Mouse (Mus musculus): ENCODE results near the gene Epb41. TPM values are rescaled to one million over a fixed set of nuclear protein-coding genes. Genes with fewer than 3 reads are reported as not detected.

Gene Epb41
- polyA plus RNA-seq, 1 experiment from 2014 or later = 122 TPM

GRCm38 (mm10) chr4:131940846-131941245 is 134.3 kb downstream of the Epb41 start:
- no peak for DNase-seq (ENCODE audit: low spot score)
- H3K27me3 ChIP-seq (ENCODE audit: low read depth, poor library complexity, severe bottlenecking) = no peaks in the 10 kb centered on the region
- H3K4me1 ChIP-seq = peaks cover 11% of the 10 kb centered on the region
- no peak overlapping the region for H3K4me3 ChIP-seq
- no peak overlapping the region for H3K27ac ChIP-seq
- 96% methylated on average over 4 of the region's 4 CpGs for WGBS
- peaks cover 68% of the 10 kb centered on the region for H3K36me3 ChIP-seq
- H3K9me3 ChIP-seq (replicated peaks) = no peaks in the 10 kb centered on the region

GRCm38 (mm10) chr4:131939459-131939858 is 135.7 kb downstream of the Epb41 start:
- peaks cover 11% of the 10 kb centered on the region for H3K4me1 ChIP-seq
- H3K9me3 ChIP-seq (replicated peaks) = no peaks in the 10 kb centered on the region
- H3K4me3 ChIP-seq = no peak overlapping the region
- DNase-seq (ENCODE audit: low spot score) = no peak
- H3K36me3 ChIP-seq = peaks cover 74% of the 10 kb centered on the region
- WGBS = 91% methylated on average over 2 of the region's 2 CpGs
- no peak overlapping the region for H3K27ac ChIP-seq
- no peaks in the 10 kb centered on the region for H3K27me3 ChIP-seq (ENCODE audit: low read depth, poor library complexity, severe bottlenecking)

DNA sequence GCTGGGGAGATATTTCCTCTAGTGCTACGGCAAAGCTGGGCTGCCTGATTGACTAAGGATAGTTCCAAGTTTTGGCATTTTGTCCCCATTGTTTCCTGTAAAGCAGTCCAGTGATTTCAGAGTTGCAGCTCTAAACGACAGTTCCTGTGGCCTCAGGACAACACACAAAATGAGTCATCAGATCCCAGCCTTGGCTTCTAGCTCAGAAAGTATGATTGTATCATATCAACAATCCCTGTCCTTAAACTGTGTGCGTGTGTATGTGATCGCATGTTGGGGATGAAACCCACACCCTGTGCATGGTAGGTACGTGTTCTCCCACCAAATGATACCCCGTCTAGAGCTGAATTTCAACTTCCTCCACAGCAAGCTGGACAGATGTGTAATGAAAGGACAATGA is 146.0 kb downstream of the Epb41 start:
- peaks cover 34% of the 10 kb centered on the region for H3K4me1 ChIP-seq
- no peak for DNase-seq (ENCODE audit: low spot score)
- 93% methylated on average over 6 of the region's 6 CpGs for WGBS
- peaks cover 98% of the 10 kb centered on the region for H3K36me3 ChIP-seq
- H3K27me3 ChIP-seq (ENCODE audit: low read depth, poor library complexity, severe bottlenecking) = peaks cover under 1% of the 10 kb centered on the region; the same call in 1 of the 2 replicates
- no peak overlapping the region for H3K4me3 ChIP-seq
- no peaks in the 10 kb centered on the region for H3K9me3 ChIP-seq (replicated peaks)
- H3K27ac ChIP-seq = no peak overlapping the region

DNA sequence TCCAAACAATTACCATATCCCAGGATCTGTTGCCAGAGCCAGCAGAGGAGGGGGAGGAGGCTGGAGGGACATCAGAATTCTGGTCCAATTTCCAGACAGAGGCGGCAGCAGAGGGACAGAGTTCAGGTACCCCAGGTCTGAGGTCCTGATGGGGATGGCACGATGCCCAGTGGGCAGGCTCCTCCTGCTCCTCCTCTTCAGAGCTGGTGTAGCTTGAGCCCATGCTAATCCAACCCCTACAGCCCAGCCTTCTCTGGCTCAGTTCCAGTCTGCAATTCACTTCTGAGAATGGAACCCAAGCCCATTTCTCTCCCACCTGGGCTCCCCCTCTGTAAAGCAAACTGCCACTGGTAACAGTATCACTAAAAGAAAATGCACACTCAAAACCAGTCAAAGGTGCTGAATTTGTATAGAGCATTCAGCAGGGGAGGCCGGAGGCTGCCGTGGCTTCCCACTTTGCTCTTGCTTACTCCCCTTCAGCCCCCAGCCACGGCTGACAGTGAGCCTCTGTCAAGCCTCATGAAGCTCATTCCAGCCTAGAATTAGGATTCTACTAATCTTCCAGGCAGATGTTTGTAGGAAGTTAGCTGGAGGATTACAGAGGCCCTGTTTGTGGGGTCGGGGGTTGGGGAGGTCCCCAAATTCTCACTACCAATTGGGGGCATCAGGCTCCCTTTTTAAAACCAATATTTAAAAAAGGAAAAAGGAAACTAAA is 150.9 kb downstream of the Epb41 start:
- WGBS = 75% methylated on average over 6 of the region's 6 CpGs
- H3K36me3 ChIP-seq = peaks cover 69% of the 10 kb centered on the region
- DNase-seq (ENCODE audit: low spot score) = no peak
- no peaks in the 10 kb centered on the region for H3K9me3 ChIP-seq (replicated peaks)
- H3K4me3 ChIP-seq = no peak overlapping the region
- peaks cover 38% of the 10 kb centered on the region for H3K27me3 ChIP-seq (ENCODE audit: low read depth, poor library complexity, severe bottlenecking)
- no peak overlapping the region for H3K27ac ChIP-seq
- H3K4me1 ChIP-seq = peaks cover 76% of the 10 kb centered on the region

- DNase-seq (ENCODE audit: low spot score) = no peak
- peak overlapping the region; percentile 75 for H3K4me3 ChIP-seq
- H3K4me1 ChIP-seq = peaks cover 87% of the 10 kb centered on the region
- WGBS = 51% methylated on average over 15 of the region's 15 CpGs
- peak overlapping the region; percentile 97 for H3K27ac ChIP-seq
- peaks cover 43% of the 10 kb centered on the region for H3K27me3 ChIP-seq (ENCODE audit: low read depth, poor library complexity, severe bottlenecking)
- peaks cover 50% of the 10 kb centered on the region for H3K36me3 ChIP-seq
- no peaks in the 10 kb centered on the region for H3K9me3 ChIP-seq (replicated peaks)
Observed at GRCm38 (mm10) chr4:131922404-131922803, 152.7 kb downstream of the Epb41 start.

DNA sequence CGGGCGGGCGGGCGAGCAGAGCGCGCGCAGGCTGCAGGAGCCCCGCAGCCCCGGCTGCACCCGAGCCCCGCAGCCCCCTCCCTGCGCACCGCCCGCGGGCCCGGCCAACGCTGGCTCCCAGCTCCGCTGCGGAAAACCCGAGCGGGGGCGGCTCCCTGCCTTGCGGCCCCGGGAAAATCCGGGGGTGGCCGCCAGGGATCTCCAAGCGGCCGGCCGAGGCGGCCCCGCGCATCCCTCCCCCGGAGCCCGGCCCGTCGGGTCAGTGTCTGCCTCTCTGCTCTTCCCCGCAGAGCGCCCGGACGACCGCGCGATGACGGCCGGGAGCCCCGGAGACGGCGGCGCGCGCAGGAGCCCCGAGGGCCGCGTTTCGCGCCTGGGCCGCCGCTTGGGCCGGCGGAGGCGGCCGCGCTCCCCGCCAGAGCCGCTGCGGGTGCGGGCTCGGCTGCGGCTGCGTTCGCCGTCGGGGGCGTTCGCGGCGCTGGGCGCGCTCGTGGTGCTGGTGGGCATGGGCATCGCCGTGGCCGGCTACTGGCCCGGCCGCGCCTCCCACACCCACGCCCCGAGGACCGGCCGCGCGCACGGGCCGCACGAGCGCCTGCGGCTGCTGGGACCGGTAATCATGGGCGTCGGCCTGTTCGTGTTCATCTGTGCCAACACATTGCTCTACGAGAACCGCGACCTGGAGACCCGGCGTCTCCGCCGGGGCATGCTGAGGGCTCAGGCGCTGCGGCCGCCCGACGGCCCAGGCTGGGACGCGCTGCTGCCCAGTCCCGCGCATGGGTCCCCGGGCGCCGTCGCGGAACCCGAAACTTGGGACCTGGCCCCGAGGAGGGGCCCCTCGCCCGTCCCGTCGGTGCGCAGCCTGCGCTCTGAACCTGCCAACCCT is 153.4 kb downstream of the Epb41 start, which contains the start of gene Tmem200b:
TSS of gene Tmem200b (plus strand) at position 311 of the 886 bp plus-strand sequence.
- WGBS = 1% methylated on average over 129 of the region's 130 CpGs
- DNase-seq (ENCODE audit: low spot score) = peak; percentile 59
- H3K27me3 ChIP-seq (ENCODE audit: low read depth, poor library complexity, severe bottlenecking) = peaks cover 50% of the 10 kb centered on the region
- H3K27ac ChIP-seq = peak within 1 kb of the TSS; percentile 97
- H3K4me3 ChIP-seq = peak within 1 kb of the TSS; percentile 75
- peaks cover 89% of the 10 kb centered on the region for H3K4me1 ChIP-seq
- H3K36me3 ChIP-seq = peaks cover 43% of the 10 kb centered on the region
- no peaks in the 10 kb centered on the region for H3K9me3 ChIP-seq (replicated peaks)

GRCm38 (mm10) chr4:131920595-131921351 is 154.3 kb downstream of the Epb41 start:
- Histone ChIP-seq H3K4me3 (peak overlapping the region; percentile 75), H3K27ac (peak overlapping the region; percentile 97), H3K9me3 (replicated peaks) (no peaks in the 10 kb centered on the region), H3K4me1 (peaks cover 89% of the 10 kb centered on the region), H3K27me3 (ENCODE audit: low read depth, poor library complexity, severe bottlenecking) (peaks cover 57% of the 10 kb centered on the region), H3K36me3 (peaks cover 34% of the 10 kb centered on the region)
- DNase-seq (ENCODE audit: low spot score) = peak; percentile 87
- under 1% methylated on average over 57 of the region's 76 CpGs for WGBS

DNA sequence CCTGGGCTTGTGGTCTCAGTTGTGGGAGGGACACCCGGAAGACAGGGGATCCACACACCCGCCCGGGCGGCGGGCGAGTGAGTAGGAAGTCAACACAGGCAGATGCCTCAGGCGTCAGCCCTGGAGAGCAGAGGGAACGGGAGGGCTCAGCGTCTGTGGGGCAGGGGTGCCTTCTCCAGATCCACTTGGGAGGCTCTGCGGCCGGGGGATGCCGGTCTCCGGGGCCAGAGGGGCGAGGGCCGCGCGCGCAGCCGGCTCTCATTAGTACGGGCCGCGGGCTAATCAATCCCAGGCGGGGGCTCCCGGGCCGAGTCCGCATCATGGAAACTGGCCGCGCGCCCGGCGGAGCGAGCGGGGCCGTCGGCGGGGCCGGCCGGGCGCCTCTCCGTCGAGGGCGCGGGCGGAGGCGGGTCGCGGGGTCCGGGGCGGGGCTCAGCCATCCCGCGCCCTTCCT is 155.0 kb downstream of the Epb41 start:
- 2% methylated on average over 50 of the region's 51 CpGs for WGBS
- H3K27me3 ChIP-seq (ENCODE audit: low read depth, poor library complexity, severe bottlenecking) = peaks cover 62% of the 10 kb centered on the region

GRCm38 (mm10) chr4:131919506-131920140 is 155.5 kb downstream of the Epb41 start:
- 4% methylated on average over 15 of the region's 15 CpGs for WGBS
- peaks cover 89% of the 10 kb centered on the region for H3K4me1 ChIP-seq
- H3K27ac ChIP-seq = peak overlapping the region; percentile 97
- H3K27me3 ChIP-seq (ENCODE audit: low read depth, poor library complexity, severe bottlenecking) = peaks cover 62% of the 10 kb centered on the region
- peaks cover 22% of the 10 kb centered on the region for H3K36me3 ChIP-seq
- DNase-seq (ENCODE audit: low spot score) = peak; percentile 66
- H3K4me3 ChIP-seq = peak overlapping the region; percentile 75
- no peaks in the 10 kb centered on the region for H3K9me3 ChIP-seq (replicated peaks)

More for the DNA sequence above, 155.0 kb downstream of the Epb41 start:
- H3K36me3 ChIP-seq = peaks cover 28% of the 10 kb centered on the region
- peak overlapping the region; percentile 97 for H3K27ac ChIP-seq
- H3K4me1 ChIP-seq = peaks cover 89% of the 10 kb centered on the region
- H3K4me3 ChIP-seq = peak overlapping the region; percentile 75
- no peaks in the 10 kb centered on the region for H3K9me3 ChIP-seq (replicated peaks)
- peak; percentile 89 for DNase-seq (ENCODE audit: low spot score)

DNA sequence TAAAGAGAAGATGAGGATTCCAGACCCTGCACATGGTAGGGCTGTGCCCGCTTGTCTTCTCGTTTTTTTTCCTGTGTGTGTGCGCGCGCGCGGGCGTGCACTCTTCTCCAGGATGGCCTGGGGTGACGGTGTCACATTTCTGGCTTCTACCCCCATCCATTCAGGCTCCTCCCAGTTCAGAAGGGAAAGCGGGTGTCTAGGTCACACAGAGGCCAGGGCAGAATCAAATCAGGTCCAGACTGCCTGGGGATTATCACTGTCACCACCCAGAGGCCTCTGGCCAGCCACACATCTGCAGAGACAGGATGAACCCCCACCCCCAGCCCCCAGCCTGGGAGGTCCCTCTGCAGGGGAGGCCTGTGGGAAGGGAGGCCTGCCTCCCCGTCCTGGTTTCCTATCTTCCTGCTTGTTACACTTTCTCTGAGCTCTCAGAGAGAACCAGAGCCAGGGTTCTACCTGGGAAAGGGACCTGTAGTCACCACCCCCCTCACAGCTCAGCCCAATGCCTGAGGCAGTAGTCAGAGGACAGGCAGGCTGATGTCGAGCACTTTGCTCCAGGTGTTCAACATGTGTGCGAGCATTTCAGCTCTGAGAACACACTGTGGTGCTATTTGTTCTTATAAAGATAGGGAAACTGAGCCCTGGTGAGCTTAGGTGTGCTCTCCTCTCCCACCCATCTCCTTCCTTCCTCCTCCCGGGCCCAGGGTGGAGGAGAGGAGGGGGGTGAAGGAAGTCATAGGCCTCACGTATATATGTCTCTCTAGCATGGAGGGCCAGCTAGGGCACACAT is 156.2 kb downstream of the Epb41 start:
- 2% methylated on average over 15 of the region's 15 CpGs for WGBS
- Histone ChIP-seq H3K27me3 (ENCODE audit: low read depth, poor library complexity, severe bottlenecking) (peaks cover 65% of the 10 kb centered on the region), H3K36me3 (peaks cover 15% of the 10 kb centered on the region), H3K4me1 (peaks cover 90% of the 10 kb centered on the region), H3K4me3 (peak overlapping the region; percentile 75), H3K9me3 (replicated peaks) (no peaks in the 10 kb centered on the region), H3K27ac (peak overlapping the region; percentile 97)
- peak; percentile 83 for DNase-seq (ENCODE audit: low spot score)

DNA sequence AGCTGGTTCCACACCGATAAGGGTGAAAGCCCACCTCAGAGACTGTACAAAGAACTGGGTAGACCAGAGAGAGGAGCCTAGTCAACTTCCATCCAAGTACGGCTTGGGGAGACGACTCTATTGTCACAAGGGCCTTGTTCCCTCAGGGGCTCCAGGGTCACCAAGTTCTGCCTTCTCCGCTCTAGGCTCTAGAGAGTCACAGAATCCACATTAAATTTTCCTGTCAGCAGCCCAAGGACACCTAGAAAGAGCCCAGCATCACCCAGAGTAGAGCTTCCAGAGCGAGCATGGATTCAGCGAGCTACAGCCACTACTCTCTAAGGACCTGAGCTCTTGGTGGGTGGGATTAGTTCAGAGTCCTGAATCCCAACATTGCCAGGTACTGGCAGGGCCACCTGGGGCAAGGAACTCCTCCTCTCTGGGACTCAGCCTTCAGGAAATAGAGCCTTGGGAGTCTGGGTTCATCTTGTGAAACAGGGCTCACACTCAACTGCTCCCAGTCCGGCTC is 157.0 kb downstream of the Epb41 start:
- Histone ChIP-seq H3K4me1 (peaks cover 97% of the 10 kb centered on the region), H3K36me3 (peaks cover 9% of the 10 kb centered on the region), H3K27me3 (ENCODE audit: low read depth, poor library complexity, severe bottlenecking) (peaks cover 66% of the 10 kb centered on the region), H3K4me3 (peak overlapping the region; percentile 75), H3K9me3 (replicated peaks) (no peaks in the 10 kb centered on the region), H3K27ac (peak overlapping the region; percentile 97)
- DNase-seq (ENCODE audit: low spot score) = no peak
- WGBS = 42% methylated on average over 7 of the region's 7 CpGs

Measured in limb, embryonic 10.5 days (tissue).